Mouse (Mus musculus) spleen, postnatal 36 days (tissue): ENCODE data around the gene Tap2.

ENCODE experiments used
- DNase-seq, 2 experiments: peaks; one replicate each; pipeline ENCODE4 v3.0.0; 2022; ENCODE audit warnings: low spot score in 2 of 2, mixed read lengths in 1 of 2

The Tap2 gene

GRCm38 (mm10) chr17:34249361-34249760 lies 46.0 kb downstream of the Tap2 start:
- DNase-seq = no peak

- DNase-seq = peak; percentile 65 to 75
These were observed 46.6 kb downstream of the Tap2 start for GRCm38 (mm10) chr17:34249878-34250277.

GRCm38 (mm10) chr17:34251666-34252065 lies 48.3 kb downstream of the Tap2 start:
- DNase-seq = no peak

- DNase-seq = no peak
These were observed 53.2 kb downstream of the Tap2 start for GRCm38 (mm10) chr17:34256501-34256900.

- DNase-seq = peak; percentile 94
These were observed 54.5 kb downstream of the Tap2 start, which contains the start of gene H2-Ab1 for GRCm38 (mm10) chr17:34257594-34258375. Gene H2-Ab1, plus strand, starts transcription at chr17:34257689.

GRCm38 (mm10) chr17:34260551-34260950 lies 57.2 kb downstream of the Tap2 start:
- DNase-seq = no peak

- DNase-seq = peak; percentile 90 to 93
These were observed 58.2 kb downstream of the Tap2 start for GRCm38 (mm10) chr17:34261502-34261901.

GRCm38 (mm10) chr17:34263068-34263467 lies 59.7 kb downstream of the Tap2 start:
- peak; percentile 85 to 90 for DNase-seq

- peak; percentile 77 to 85 for DNase-seq
These were observed 60.6 kb downstream of the Tap2 start for GRCm38 (mm10) chr17:34263811-34264371.

GRCm38 (mm10) chr17:34264452-34265351 lies 61.4 kb downstream of the Tap2 start:
- DNase-seq = peak in 1 of 2 experiments; percentile 50
